Mouse (Mus musculus): ENCODE measurements around the gene Cpsf6.

DNA sequence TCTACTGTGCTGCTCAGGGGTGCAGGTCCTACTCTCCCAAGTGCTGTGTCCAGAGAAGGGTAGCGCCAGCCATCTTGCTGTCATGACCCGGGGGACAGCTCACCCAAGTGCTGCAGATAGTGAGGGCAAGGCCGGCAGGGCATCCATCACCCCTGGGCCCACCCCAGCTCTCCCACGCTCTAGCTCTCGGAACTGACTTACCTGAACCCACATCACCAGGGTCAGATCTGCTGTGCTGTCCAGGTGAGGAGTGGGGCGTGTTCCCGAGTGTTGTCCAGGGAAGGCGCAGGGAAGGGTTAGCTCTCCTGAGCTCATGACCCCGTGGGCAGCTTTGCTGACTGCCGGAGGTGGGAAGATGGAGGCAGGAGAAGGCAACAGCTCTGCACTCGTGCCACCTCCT lies 63.4 kb downstream of the Cpsf6 start:
- TF ChIP-seq GATA1 (IDR thresholded peaks at IDR 0.05; ENCODE audit: low read length) (no peak), TAL1 (IDR thresholded peaks at IDR 0.05; ENCODE audit: low read length) (no peak)
